Mouse (Mus musculus) brain, embryonic 18.5 days (tissue): ENCODE results near the gene Cdk14.

Experiments
- DNase-seq: peaks from one replicate; pipeline ENCODE4 v3.0.0-alpha.2; 2012; ENCODE audit warnings: low read depth, low spot score

Cdk14 gene

DNA sequence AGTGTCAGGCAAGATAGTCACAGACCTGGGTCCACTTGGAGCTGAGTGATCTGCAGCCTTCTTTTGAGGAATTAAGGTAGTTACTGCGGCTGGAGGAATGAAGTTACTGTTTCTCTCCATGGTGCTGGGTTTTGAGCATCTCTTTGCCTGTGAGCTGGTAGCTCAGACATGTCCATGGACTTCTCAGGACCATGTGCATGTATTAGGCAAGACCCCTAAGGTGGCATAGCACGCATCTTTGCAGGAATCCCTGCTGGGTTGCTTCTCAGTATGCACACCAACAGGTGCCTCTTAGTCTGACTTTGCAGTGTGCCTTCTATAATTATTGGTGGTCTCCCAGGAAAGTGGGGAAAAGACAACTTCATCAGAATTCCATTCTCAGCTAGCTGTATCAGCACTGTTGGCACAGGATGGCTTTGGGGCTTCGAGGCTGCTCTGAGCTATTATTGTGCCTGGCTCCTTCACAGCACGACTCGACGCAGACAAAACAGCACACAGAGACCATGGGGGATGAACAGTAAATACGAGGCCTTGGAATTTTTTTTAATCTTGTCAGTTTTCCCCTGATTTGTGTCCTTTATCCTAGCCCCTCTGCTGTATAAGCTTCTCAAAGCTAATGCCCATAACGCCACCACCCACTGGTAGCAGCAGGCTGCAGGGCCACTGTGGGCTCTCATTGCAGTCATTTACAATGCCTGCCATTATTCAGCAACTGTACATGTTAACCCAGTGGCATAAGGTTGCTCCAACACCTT is 618.8 kb downstream of the Cdk14 start:
- DNase-seq = no peak

GRCm38 (mm10) chr5:4791219-4791618 is 628.9 kb downstream of the Cdk14 start:
- no peak for DNase-seq

DNA sequence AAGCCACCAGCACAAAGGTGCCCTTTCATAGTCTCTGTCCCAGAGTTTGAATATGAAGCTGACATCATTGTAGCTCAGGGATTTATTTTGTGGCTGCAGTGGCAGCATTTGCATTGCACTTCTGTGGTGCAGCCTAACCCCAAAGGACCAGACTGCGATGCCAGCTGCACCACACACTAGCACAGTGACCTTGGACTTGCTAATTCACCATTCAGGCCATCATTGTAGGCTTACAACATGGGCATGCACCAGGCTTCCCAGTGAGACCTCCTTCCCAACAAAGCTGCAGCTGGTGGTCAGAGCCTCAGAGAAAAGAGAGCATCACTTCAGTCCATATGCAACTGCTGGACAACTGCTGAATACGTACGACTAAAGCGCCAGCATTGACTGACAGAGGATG is 629.8 kb downstream of the Cdk14 start:
- no peak for DNase-seq

- DNase-seq = no peak
Measured at GRCm38 (mm10) chr5:4788484-4788883, 631.6 kb downstream of the Cdk14 start.

- no peak for DNase-seq
Measured at GRCm38 (mm10) chr5:4786816-4787215, 633.3 kb downstream of the Cdk14 start.

GRCm38 (mm10) chr5:4778274-4778673 is 641.8 kb downstream of the Cdk14 start:
- DNase-seq = no peak

GRCm38 (mm10) chr5:4776495-4776894 is 643.6 kb downstream of the Cdk14 start:
- no peak for DNase-seq

DNA sequence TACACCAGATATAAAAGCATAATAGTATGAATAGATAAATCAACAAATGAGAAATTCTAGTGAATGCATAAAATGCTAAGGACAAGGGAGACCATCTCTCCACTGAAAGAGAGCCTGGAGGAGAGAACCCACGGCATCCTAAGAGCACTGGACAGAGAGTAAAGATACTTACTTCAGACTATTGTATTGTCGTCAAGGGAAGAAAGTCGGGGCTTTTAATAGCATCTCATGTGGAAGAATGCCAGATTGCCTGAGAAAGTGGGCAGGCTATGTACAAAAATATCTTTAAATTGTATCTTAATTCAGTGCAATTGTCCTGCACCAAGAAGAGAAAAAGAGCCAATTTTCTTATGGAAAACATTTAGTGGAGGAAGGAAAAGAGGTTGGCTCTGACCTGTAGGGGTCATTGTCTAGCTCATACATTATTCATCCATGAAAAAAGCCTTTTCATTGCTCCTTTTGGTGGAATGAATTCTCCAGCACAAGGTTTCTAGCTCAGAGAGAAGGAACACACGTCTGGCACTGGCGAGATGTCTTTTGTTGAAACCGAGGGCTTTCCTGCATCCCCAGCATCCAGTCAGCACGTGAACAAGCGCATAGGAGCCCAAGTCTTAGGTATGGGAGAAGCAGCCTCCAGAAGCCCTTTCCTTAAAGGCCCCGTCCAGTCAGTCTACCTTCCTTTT is 646.9 kb downstream of the Cdk14 start:
- DNase-seq = no peak

DNA sequence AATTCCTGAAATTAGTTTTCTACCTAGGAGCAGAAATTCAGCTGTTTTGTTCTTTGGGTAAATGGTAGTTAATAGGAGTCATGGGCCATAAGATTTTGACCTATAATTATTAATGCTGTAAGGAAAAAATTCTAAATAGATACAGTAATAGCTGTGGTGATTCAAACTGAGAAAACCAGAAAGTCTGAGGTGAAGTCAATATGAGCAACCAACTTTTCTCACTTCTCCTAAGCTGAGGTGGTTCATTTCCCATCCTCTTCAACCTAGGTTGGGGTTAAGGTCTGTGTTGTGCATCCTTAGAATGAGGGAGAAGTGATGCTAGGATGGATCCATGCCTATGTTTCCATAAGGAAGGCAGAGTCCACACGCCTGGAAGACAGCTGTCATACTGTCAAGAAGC is 649.5 kb downstream of the Cdk14 start:
- DNase-seq = no peak

DNA sequence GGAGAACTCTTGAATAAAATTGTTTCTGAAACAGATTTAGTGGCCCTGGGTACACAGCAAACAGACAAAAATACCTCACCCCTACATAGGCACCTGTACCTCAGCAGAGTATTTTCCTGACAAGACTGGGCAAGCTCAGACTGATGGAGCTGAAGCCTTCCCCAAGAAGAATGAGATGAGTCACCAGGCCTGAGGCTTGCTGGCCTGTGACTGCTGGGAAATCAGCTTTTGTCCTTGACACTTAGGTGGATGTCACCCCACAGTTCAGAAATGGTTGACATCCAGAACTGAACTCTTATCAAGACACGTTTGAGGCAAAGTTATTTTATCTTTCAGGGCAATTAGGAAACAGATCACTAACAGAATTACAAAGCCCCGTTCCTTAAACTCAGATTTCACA is 652.2 kb downstream of the Cdk14 start:
- no peak for DNase-seq

GRCm38 (mm10) chr5:4766719-4767118 is 653.4 kb downstream of the Cdk14 start:
- DNase-seq = no peak

- DNase-seq = no peak
Measured at GRCm38 (mm10) chr5:4761891-4762290, 658.2 kb downstream of the Cdk14 start.

GRCm38 (mm10) chr5:4758331-4759080 is 661.6 kb downstream of the Cdk14 start:
- DNase-seq = no peak

GRCm38 (mm10) chr5:4757902-4758301 is 662.2 kb downstream of the Cdk14 start, which contains the start of gene Fzd1:
Gene Fzd1 (minus strand): TSS chr5:4758035.
- DNase-seq = peak; percentile 90

- DNase-seq = no peak
Measured at GRCm38 (mm10) chr5:4756871-4757711, 663.0 kb downstream of the Cdk14 start.

DNA sequence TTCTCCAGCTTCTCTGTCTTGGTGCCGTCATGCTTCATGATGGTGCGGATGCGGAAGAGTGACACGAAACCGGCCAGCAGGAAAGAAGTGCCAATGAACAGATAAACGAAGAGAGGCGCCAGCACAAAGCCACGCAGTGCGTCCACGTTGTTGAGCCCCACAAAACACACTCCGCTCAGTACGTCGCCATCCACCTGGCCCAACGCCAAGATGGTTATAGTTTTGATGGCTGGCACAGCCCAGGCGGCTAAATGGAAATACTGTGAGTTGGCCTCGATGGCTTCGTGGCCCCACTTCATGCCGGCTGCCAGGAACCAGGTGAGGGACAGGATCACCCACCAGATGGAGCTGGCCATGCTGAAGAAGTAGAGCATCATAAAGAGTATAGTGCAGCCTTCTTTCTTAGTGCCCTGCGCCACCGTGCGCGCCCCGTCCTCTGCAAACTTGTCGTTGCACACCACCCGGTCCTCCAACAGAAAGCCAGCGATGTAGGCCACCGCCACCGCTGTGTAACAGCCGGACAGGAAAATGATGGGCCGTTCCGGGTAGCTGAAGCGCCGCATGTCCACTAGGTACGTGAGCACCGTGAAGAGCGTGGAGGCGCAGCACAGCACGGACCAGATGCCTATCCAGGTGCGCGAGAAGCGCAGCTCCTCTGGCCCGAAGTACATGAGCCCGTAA is 664.0 kb downstream of the Cdk14 start:
- no peak for DNase-seq

GRCm38 (mm10) chr5:4755326-4755725 is 664.8 kb downstream of the Cdk14 start:
- no peak for DNase-seq

- no peak for DNase-seq
Measured at GRCm38 (mm10) chr5:4754701-4755281, 665.3 kb downstream of the Cdk14 start.
